Mouse (Mus musculus): ENCODE data around the gene Rhov. TPM values are rescaled to one million over a fixed set of nuclear protein-coding genes. Genes with fewer than 3 reads are reported as not detected.

The Rhov gene
- polyA plus RNA-seq (2017; shearing (Covaris generic)), result not detected

DNA sequence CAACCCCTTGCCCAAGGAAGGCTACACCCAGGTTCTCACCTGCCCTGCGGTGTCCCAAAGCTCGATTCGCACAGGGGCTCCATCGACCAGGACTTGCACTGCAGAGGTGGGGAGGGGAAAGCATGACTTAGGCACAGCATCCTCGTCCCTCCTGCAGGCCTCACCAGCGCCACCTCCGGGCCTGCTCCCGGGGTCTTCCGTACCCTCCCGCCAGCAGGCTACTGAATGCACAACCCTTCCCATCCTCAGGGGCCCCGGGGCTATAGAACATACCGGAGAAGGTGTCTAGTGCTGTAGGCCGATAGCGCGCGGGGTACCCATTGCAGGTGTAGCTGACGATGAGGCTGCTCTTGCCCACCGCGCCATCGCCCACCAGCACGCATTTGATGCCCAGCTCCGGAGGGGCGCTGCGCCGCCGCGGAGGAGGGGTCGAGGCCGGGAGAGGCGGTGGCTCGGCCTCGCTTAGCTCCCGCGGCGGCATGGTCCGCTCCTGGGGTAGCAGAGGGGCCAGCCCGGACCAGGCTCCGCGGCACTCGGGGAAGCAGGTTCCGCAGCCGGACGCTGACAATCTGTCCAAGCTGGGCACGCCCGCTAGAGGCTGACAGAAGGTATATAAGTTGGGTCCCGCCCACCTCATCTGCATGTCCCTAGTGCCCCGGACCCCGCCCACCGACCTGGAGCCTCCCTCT, at the start of gene Rhov:
Rhov (minus strand) TSS at position 630 of the 689 bp plus-strand sequence.

DNA sequence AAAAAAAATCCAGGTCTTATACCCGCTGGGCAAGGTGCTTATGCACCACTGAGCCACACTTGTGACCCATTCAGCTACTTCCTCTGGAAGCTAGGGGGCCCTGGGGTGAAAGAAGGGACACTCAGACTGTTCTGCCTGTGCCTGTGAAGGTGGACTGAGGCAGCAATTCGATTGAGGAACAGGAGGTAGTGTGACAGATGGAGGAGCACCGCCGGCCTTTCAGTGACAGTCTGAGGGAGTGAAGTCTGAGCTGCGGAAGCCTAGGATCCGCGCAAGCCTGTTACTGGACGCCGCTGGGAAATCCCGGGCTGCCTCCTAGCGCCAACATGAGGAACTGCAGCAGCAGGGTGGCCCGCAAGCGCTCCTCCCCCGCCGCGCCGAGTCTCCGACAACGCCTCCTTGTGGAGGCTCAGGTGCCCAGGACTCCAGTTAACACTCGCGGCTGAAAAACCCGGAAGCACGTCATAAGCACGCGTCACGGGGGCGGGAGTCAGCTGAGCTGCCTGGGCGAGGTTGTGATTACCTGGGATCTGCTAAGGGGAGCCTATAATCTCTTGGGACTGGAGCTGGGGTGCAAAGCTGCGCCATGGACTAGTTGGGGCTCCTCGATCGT, 17.3 kb upstream of the Rhov start, which contains the start of gene Vps18:
Vps18 (plus strand) TSS at position 471 of the 613 bp plus-strand sequence.

GRCm38 (mm10) chr2:119237210-119237870, 33.7 kb downstream of the Rhov start, which contains the start of gene Spint1:
TSS of gene Spint1 (plus strand) at chr2:119237362.

DNA sequence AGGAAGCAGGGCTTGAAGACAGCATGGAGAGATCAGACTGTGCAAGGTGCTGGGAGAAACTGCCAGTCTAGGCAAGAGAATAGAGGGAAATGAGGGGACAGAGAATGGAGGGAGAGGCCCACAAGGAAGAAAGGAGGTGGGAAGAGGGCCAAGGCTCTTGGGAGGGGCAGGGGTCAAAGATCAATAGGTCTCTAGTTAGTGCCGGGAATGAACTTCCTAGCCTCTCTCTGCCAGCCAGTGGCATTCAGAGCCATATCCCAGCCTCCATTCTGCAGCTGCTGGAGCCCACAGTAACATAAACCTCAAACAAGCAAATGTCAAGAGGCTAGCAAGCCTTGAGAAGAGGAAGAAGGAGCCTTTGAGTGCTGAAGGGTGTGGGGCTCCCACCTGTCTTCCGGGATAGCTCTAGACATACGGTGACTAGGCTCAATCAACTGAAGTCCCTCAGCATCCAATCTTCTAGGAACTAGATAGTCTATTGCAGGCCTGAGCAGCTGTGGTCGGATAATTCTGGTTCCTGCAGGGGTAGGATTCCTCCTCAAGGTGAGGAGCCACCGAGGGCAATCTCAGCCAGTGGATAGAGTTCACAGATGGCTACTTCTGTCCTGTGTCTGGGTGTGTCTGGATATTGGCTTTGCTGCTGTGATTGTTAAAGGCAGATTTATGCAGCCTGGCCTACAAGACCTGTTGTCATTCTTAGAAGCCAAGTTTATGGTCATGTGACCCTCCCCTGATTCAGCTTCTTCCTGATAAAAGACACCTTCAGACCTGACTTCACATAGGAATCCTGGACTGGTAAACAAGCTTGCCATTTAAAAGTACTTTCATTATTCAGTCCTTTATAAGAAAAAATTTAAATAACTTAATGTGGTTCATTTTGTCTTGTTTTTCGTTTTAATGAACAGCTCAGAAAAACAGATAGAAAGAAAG, 41.0 kb downstream of the Rhov start, which contains the start of gene Ppp1r14d:
Ppp1r14d (minus strand) TSS at position 132 of the 930 bp plus-strand sequence.

Other genes starting within 250 kb of the Rhov start
- gene Ccdc32, start 241.9 kb downstream of the Rhov start, polyA plus RNA-seq (2017; shearing (Covaris generic)), result 10.9 TPM
- 2.6 TPM for gene Rpusd2, start 236.5 kb downstream of the Rhov start, polyA plus RNA-seq (2017; shearing (Covaris generic))
- gene Knl1, start 224.2 kb downstream of the Rhov start, polyA plus RNA-seq (2017; shearing (Covaris generic)), result 1.3 TPM
- 3.1 TPM for gene Rad51, start 158.5 kb downstream of the Rhov start, polyA plus RNA-seq (2017; shearing (Covaris generic))
- 21.8 TPM for gene Rmdn3, start 114.2 kb downstream of the Rhov start, polyA plus RNA-seq (2017; shearing (Covaris generic))
- not detected for gene Gchfr, start 103.5 kb downstream of the Rhov start, polyA plus RNA-seq (2017; shearing (Covaris generic))
- gene Gm14137, start 96.8 kb downstream of the Rhov start, polyA plus RNA-seq (2017; shearing (Covaris generic)), result 0.44 TPM
- 25.3 TPM for gene Zfyve19, start 62.7 kb downstream of the Rhov start, polyA plus RNA-seq (2017; shearing (Covaris generic))
- 19.4 TPM for gene Dnajc17, start 62.5 kb downstream of the Rhov start, polyA plus RNA-seq (2017; shearing (Covaris generic))
- not detected for gene Ppp1r14d, start 41.4 kb downstream of the Rhov start, polyA plus RNA-seq (2017; shearing (Covaris generic))
- gene Spint1, start 33.9 kb downstream of the Rhov start, polyA plus RNA-seq (2017; shearing (Covaris generic)), result not detected
- gene Vps18, start 17.5 kb upstream of the Rhov start, polyA plus RNA-seq (2017; shearing (Covaris generic)), result 12.2 TPM
- not detected for gene Dll4, start 54.5 kb upstream of the Rhov start, polyA plus RNA-seq (2017; shearing (Covaris generic))
- gene Chac1, start 80.0 kb upstream of the Rhov start, polyA plus RNA-seq (2017; shearing (Covaris generic)), result not detected
- gene Ino80, start 206.4 kb upstream of the Rhov start, polyA plus RNA-seq (2017; shearing (Covaris generic)), result 4.5 TPM